Mouse (Mus musculus) megakaryocyte progenitor cell, adult 5-6 weeks (primary cell): ENCODE results near the gene Slc25a39. TPM values are rescaled to one million over a fixed set of nuclear protein-coding genes. Genes with fewer than 3 reads are reported as not detected.
"Not testable (repeated sequence)": the region's sequence is repeated elsewhere in the genome, so short reads cannot be mapped to it uniquely, and the experiment has no call there.

Source experiments
- ATAC-seq: replicated peaks from 2 replicates; pipeline ENCODE4 v1.8.0; 2016; ENCODE audit warnings: mild to moderate bottlenecking, moderate TSS enrichment, inconsistent platforms; ENCODE audit not compliant: poor library complexity
- total RNA-seq, 2 experiments: library from RNA; stranded (forward) in 1 of 2; stranded (reverse) in 1 of 2; fragments of 157-497, 149-512 nt in 1 of 2; fragments of 200-1000 nt in 1 of 2; gene quantifications; 2 replicates each; pipeline versions ENCODE4 v1.2.3 to v1.2.4; 2015 to 2017

Slc25a39 gene
- total RNA-seq, 2 experiments from 2014 or later: 48.7 to 124 TPM

DNA sequence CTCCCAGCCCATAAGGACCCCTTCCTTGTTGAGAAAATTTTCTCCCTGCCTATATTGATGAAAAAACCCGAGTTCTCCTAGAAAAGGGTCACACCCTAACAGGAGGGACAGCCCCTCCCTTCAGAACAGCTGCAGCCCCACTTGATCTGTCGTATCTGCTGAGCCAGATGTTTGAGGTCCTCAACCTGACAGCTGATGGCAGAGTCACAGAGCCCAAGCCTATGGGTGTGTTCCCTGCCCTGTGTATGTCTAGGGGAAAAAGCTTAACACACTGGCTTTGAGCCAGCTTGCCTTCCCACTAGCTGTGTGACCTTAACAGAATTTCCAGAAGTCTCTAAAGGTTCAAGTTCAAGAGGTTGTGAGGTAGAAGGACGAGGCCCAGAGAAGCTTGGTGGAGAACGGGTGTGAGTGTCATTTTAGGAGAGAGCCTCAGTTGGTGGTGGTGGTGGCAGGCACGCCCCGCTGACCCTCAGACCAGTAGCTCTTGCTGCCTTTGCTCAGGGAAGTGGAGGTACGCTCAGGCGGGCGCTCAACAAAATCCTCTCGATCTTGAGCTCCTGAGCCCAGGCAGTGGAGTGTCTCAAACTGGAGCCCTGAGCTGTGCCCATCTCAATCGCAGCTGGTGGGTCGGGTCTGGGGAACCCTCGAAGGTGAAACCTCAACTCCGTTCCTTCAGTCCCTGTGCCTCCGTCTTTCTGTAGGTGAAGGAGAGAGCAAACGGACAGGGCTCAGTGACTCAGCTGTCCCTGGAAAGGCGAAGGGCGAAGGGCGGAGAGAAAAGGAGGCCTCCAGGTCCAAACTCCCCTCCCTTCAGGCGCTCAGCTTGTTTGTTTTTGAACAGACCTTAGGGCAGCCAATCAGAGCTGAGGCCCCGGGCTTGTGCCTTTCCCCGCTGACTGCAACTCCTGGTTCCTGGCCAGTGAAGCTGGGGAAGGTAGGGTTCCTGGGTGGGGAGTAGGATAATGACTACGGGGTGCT, 32.3 kb downstream of the Slc25a39 start:
- ATAC-seq: peak; percentile 99

DNA sequence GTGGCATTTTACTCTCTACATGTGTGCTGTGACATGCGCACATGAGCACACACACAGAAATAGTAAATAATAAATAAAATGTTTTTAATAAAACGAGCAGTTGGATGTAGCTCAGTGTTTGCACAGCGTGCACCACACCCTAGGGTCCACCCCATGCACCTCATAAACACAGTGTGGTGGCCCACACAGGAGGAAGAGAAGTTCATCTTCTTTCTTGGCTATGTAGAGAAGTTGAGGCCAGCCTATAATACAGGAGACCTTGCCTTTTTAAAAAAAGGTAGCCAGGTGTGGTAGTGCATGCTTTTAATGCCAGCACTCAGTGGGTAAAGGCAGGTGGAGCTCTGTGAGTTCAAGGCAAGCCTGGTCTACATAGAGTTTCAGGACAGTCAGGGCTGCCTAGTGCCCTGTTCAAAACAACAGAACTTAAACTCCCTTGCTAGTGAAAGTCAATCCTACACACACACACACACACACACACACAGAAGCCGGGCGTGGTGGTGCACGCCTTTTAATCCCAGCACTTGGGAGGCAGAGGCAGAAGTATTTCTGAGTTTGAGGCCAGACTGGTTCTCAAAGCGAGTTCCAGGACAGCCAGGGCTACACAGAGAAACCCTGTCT, 33.5 kb downstream of the Slc25a39 start:
- ATAC-seq: no peak

DNA sequence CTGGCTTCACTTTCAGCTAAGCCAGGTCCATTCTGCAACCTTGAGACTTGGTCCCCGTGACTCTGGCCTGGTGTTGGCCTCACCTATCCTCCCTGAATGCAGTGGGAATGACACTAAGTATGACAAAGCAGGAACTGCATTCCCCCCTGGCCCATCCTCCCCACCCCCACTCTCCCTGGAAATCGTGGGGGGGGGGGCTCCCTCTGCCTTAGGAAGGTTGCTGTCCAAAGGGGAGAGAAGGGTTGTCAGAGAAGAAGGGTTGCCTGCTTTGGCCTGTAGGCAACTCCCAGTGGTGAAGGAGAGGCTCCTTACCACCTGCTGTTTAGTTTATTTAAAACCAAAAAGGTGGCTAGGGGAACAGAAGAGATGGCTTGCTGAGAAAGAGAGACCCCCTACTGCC, 34.1 kb downstream of the Slc25a39 start:
- ATAC-seq: no peak

DNA sequence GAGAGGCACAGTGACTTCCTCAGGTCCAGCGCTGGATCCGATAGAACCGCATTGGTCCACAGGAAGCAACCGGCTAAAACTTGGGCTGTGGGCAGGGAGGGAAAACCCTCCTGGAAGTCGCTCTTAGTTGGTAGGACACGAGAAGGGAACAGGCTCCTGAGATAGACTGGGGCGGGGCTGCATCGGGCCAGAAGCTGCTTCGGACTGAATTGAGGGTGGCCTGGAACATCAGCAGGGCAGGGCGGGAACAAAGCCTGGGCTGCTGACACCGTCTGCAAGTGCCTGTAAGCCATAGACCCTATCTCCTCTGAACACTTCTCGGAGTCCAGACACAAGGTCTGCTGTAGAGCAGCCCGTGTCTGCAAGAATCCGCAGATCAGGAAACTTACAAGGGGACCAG, 34.8 kb downstream of the Slc25a39 start:
- ATAC-seq: no peak

DNA sequence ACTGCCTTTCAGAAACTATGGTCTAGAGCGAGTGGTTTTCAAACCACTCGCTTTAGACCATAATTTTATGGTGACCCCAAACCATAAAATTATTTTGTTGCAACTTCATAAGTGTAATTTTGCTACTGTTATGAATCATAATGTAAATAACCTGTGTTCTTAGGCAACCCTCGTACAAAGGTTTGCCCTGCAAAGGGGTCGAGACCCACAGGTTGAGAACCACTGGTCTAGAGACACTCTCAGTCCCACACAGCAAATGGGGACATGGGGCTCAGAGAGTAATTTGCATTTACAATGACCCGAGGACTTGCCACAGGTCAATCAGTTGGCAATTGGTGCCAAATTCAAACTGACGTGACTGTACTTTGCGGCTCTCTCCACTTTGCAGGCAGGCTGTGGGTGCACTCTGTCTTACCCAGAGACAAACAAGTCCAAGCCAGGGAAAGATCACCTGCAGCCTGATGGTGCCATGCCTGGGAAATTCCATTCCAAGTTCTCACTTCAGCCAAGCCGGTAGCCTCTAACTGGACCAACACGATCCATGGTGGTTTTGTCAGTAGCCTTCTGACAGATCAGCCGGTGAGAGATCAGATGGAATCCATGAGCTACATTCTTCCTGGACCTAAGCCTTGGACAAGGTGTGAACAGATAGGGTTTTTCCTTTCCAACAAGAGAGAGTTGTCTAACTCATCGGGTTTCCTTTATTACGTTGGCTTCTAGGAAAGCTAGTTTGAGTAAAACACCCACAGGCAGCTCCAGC, 35.6 kb downstream of the Slc25a39 start:
- no peak for ATAC-seq

DNA sequence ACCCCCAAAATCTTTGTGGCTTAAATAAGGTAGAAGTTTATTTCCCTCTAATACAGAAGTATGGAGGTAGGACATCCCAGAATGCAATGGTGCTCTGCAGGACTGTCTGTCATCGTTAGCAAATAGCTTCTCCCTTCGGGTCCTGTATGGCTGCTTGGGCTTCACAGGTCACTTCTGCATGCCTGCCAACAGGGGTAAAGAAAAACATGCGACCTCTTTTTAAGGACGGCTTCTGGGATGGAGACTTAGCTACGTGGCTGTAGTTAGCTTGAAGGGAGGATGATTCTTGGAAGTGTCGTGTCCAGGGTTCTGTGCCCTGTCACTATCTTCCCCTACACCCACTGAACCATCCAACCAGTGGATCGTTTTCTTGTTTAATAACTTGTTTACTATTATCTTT, 37.5 kb downstream of the Slc25a39 start:
- ATAC-seq: no peak

DNA sequence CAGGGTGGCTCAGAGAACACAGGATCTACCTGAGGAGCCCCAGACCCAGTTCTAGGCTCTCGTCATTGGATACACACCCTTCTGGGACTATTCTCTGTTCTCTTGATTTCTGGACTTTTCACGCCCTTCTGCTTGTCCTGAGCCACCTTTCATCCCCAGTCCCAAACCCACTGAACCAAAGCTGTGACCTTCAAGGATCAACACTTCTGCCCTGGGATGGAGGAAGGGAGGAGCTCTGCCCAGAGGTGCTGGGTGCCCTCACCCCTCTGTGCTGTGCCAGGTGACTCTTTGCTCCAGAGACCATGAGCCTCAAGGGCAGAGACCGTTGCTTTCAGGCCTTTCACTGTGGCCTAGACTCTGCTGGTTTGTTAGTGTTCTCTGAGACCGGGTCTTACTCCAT, 38.5 kb downstream of the Slc25a39 start:
- ATAC-seq: no peak

DNA sequence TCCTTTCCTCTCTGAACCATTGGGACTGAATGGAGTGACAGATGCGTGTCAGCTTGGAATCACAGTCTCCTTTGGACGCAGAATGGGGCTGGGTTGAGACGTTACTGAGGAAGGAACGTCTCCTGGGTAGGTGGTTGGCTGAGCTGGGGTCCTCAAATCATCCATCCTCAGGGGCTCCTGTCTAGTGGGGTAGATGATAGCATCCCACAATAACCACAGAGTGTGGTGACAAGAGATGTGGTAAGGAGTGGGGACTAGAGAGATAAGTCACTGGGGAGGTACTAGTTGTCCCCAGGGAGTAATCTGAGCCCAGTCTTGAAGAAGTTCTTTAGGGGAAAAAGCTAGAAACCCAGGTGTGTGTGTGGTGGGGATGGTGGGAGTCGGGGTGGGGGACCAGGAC, 39.4 kb downstream of the Slc25a39 start:
- ATAC-seq: 0 out of 2 replicates have a peak, but pooled peaks have one; percentile 18

DNA sequence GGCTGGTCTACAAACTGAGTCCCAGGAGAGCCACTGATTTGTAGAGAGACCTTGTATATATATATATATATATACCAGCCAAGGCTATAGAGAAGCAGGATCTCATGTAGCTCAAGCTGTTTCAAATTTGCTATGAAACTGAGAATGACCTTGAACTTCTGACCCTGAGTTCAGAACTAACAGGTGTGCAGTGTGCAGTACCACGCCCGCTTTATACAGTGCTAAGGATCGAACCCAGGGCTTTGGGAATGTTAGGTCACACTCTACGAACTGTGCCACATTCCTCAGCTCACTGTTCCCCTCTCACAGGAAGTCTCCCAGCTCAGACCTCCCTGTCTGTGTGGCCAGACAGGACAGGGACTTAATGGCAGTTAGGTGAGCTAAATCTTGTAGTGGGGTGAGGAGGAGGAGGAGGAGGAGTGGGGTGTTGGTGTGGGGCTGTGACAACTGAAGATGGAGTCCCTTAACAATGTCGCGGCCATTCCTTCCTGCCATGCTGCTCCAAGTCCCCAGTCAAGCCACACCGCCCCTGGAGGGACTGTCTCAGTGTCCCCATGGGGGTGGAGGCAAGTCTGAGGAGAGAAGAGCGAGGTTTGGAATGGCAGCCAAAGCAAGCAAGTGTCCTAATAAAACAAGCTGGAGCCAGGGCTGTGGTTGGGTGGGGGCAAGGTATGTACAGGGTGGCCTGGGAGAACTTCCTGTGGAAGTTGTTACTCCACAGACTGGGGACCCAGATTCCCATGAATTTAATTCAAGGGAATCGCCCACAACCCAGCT, 40.1 kb downstream of the Slc25a39 start:
- ATAC-seq: no peak

DNA sequence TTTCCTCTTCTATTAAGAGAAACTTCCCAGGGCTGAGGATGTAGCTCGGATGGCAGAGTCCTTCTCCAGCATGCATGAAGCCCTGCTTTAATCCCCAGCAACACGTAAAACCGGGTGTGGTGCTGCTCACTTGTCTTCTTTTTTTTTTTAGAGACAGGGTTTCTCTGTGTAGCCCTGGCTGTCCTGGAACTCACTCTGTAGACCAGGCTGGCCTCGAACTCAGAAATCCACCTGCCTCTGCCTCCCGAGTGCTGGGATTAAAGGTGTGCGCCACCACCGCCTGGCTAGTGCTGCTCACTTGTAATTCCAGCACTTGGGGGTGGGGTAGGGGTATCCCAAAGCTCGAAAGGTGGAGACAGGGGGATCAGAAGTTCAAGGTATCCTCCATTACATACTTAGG, 41.6 kb downstream of the Slc25a39 start, which contains the start of gene Slc4a1:
Slc4a1 (minus strand) TSS at position 101 of the 400 bp plus-strand sequence.
- not testable (repeated sequence) for ATAC-seq

DNA sequence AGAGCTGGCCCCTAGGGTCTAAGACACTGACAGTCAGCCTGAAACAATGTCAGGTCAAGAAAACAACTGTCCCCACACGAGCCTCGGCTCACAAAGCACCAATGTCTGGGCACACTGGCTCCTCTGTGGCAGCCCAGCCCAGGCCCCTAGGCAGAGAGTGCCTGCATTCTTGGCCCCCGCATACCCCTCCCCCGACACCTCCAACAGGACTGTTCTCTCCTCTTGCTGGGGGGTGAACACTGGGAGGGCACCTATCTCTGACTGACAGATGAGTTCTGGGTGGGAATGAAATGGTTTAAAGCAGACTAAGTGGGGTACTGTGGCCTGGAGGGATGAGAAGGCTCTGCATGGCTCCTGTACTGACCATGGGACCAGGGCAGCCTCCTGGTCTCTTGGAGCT, 42.0 kb downstream of the Slc25a39 start:
- no peak for ATAC-seq

DNA sequence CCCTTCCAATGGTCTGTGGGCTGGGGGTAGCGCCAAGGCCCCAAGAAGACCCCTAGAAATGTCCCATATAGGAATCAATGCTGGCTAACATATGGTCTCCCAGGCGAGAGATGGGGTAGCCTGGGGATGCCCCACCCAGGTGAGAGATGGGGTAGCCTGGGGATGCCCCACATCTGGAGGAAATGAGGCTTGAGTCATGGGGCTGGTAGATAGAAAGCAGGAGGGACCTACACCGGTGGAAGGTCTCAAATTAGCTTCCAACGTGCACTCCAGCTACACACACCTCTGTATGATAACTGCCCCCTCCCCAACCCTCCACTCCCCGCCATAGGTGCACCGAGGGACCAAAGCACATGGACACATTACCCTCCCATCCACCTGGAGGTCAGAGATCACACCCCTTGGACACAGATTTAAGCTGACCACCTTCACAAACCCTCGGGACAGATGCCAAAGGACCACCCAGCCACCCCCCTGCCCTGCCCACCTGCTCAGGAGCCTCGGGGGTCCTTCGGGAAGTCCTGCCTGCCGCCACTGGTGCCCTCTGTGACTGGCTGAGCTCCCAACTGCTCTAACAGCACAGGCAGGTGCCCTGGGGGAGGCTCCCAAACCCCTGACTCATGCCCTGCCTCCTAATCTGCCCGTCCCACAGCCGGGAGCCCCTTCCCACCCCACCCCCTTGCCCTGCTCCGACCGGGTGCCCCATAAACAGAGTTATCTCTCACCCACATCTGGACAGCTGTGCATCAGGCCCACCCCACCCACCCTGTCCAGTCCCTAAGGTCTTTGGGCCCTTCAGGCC, 43.0 kb downstream of the Slc25a39 start:
- ATAC-seq: no peak

DNA sequence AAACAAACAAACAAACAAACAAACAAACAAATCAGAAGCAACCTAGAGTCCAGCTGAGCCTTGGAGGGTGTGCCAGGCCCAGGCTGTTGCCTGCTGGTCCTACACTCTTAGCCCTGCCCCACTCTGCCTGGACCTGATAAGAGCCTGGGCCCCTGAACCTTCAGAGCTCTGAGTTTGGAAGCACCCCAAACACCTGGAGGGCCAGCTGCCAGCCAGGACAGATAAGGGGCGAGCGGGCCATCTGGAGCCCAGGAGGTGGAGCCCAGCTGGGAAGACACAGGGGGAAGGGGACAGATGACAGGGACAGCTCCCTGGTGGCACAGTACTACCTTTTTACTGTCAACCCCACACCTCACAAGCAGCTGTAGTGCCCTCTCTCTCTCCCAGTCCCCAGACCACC, 44.1 kb downstream of the Slc25a39 start:
- peak; percentile 90 for ATAC-seq

DNA sequence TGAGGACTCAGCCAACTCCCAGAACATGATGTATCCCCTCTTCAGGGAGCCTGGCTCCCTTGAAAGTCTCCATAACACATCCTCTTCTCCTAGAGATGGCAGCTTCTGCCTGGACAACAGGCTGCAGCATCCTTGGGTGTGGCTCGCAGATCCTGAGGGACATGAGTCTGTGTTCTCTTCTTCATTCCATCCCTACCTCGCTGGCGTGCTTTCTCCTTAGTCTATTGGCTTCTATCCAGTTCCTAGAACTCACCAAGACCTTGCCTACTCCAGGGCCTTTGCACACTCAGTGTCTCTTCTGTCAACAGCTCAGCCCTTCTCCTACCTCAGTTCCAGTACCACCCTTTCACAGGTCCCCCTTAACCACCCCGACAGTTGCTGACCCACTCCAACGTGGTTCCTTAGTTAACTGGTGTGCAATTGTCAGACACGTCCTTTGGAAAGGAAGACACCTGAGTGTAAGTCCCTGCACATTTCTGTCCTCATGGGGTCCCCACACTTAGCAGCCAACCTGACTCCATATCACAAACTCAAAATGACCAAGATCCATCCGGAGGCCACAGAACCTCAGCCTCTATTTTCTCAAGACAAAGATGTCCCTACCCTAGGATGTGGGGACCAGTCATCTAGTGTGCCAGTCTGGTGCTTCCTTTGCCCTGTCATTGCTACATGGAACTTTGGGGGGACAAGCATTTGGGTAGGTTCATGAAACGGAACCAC, 45.8 kb downstream of the Slc25a39 start:
- ATAC-seq: no peak

DNA sequence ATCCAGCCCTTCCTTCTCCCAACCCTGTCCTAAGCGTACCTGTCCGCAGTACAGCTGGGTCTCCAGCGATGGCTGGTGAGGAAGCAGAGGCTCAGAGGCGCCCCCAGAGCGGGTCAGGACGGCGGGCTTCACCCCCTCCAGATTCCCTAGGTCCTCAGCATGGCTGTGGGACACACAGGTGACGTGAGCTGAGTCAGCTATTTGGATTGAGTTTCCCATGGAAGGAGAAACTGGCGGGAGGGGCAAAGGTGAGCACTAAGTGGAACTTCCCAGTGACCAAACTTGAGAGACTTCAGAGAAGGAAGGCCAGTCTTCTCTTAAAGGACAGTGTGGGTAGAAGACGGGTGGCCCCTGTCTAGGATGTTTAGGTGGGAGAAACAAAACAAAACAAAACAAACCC, 49.4 kb downstream of the Slc25a39 start:
- no peak for ATAC-seq

DNA sequence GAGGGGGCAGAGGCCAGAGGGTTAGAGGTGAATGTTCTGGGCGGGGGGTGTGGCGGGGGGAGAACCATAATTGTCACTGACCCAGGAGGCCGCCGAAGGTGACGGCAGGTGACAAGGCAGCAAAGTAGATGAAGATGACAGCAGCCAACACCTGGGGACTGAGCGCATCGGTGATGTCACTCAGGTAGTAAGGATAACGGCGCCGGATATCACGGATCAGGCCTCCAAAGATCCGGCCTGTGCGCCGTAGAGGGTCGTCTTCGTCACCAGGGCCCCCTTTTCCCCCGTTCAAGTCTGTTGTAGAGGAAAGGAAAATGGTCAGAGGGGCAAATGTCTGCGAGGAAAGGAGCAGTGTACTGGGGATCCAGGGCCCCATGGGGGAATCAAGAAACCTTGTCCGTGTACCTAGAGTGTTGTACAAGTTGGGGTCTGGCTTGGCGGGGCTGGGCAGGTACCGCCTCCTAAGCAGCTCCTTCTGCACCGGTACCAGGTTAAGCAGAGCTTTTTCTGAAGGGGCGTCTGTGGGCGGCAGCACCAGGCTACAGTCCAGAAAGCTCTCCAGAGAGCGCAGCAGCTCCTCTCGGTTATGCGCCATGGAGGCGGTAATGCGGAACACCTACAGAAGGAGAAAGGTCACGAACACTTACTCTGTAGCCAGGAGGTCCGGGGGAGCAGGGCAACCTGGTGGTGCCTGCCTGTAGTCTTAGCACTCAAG, 51.0 kb downstream of the Slc25a39 start:
- no peak for ATAC-seq

DNA sequence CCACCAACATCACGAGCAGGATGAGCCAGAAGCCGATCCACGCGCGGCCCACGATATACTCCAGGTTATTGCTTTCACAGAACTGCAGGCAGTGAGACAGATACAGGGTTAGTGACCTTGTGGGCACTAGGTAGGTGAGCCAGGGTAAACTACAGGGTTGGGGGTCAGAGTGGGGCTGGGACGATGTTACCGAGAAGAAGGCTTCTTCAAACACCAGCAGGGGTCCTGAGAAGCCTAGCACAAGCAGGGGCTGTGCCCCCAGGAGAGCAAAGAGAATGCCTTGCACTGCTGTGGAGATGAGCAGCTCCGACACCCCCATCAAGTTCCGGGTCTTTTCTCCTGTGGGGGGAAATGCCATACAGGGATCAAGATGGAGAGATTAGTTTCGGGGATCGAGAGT, 51.6 kb downstream of the Slc25a39 start:
- no peak for ATAC-seq

DNA sequence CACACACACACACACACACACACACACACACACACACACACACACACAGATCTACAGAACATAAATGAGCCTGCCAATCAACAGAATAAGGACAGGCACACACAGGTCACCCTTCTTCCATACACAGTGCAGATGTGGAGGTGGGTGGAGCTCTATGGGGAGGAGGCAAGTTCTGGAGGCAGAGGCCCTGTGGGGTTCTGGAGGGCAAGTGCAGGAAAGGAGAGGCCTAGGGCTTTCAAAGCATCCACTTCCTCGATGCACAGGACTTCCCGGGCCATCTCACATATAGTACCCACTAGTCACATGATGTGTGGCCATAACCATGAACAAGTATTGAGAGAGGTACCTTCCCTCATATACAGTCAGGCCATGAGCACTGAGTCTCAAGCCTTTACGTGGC, 52.2 kb downstream of the Slc25a39 start:
- no peak for ATAC-seq

DNA sequence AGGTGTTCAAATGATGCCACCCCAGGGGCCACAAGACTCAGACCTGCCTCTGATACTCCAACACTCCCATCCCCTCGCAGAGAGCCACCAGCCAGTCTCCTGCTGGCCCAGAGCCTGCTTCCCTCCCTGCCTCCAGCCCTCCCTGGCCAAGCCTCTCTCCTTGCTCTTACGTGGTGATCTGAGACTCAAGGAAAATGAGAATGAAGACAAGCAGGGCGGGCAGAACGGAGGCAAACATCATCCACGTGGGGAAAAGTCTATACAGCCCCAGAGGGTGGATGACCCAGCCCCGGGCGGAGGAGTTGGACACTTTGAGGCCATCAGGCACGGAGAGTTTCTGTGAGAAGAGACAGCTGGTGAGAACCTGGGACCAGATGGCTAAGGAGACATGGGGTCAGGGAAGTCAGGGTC, 54.7 kb downstream of the Slc25a39 start:
- ATAC-seq: no peak
